Mouse (Mus musculus) embryonic fibroblast, embryonic 13.5 days (primary cell): ENCODE results near the gene 9530068E07Rik.

ENCODE experiments used
- CTCF ChIP-seq: IDR thresholded peaks from 2 replicates; pipeline ENCODE4 v1.5.1; 2011; ENCODE audit warnings: mild to moderate bottlenecking, control low read depth, low read length, moderate library complexity, borderline replicate concordance; ENCODE audit not compliant: insufficient read depth
- POLR2A ChIP-seq: IDR thresholded peaks from 2 replicates; pipeline ENCODE4 v1.6.1; 2011; ENCODE audit warnings: low read depth, mild to moderate bottlenecking, control low read depth, low read length, moderate library complexity

GRCm38 (mm10) chr11:52420296-52421052 is 24.2 kb downstream of the 9530068E07Rik start:
- no peak for TF ChIP-seq POLR2A
- no peak for TF ChIP-seq CTCF
